Mouse (Mus musculus): ENCODE measurements around the gene Vmn1r217. TPM values are rescaled to one million over a fixed set of nuclear protein-coding genes. Genes with fewer than 3 reads are reported as not detected.

The Vmn1r217 gene
- not detected in 2 replicates for polyA plus RNA-seq (2012; rRNA removed)

DNA sequence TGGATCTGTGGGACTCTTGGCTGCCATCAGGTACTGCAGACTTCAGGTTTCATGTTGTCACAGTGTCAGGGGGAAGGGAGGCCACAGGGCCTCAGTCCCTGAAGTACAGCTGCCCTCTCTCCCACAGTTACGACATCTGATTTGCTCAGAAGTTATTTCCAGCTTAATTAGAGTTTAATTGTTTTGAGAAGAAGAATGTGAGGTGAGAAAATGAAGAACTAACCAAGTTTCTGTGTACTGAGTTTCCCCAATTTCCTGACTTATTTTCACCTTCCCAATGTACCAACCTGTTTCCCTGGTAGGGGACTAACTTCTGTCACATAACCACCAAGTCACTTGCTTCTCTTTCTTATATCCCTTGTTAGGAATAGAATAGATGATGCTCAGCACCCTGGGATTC lies at the start of gene Vmn1r217:
Vmn1r217 (minus strand) TSS at position 101 of the 400 bp plus-strand sequence.

DNA sequence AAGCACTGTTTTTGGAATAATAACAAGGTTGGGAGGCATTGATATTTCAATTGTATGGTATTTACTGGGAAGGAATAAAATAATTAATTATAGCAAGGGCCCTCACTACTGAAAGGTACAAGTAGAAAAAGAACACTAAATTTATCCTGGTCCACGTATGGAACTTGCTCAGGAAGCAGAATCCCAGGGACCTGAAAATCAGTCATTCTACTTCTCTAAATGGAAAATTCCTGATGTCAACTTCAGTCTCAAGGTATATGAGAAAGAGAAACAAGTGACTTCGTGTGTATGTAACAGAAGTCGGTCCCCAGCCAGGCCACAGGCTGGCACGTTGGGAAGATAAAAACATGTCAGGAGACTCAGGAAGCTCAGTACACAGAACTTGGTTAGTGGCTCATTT lies 41.0 kb upstream of the Vmn1r217 start, which contains the start of gene Vmn1r219:
Vmn1r219 (plus strand) TSS at position 301 of the 400 bp plus-strand sequence.

DNA sequence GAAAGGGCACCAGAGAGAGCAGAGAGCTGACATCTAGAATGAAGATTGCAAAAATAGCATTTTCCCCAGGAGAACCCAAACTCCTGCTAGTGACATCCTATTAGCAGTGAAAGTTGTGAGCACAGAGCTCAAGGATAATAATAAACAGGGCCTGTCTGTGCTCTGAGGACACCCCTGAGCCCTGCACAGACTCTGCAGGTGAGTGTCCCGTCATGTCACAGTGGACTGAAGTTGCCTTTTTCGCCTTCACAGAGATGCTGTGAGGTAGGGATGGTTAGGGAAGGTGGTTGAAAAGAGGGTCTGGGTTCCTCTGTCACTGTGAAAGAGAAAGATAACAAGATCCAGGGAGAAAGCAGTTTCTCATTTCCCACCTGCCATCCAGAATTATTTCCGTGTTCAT lies 15.1 kb upstream of the Vmn1r217 start, which contains the start of gene Vmn1r218:
Vmn1r218 (plus strand) TSS at position 57 of the 400 bp plus-strand sequence.

GRCm38 (mm10) chr13:23067725-23068124 lies 50.3 kb downstream of the Vmn1r217 start, which contains the start of gene Vmn1r215:
TSS of gene Vmn1r215 (plus strand) at chr13:23068025.

Other genes starting within 250 kb of the Vmn1r217 start
- not detected in 2 replicates for gene Vmn1r212, start 234.0 kb downstream of the Vmn1r217 start, polyA plus RNA-seq (2012; rRNA removed)
- not detected in 2 replicates for gene Vmn1r213, start 110.6 kb downstream of the Vmn1r217 start, polyA plus RNA-seq (2012; rRNA removed)
- not detected in 2 replicates for gene Vmn1r214, start 87.8 kb downstream of the Vmn1r217 start, polyA plus RNA-seq (2012; rRNA removed)
- not detected in 2 replicates for gene Vmn1r215, start 50.2 kb downstream of the Vmn1r217 start, polyA plus RNA-seq (2012; rRNA removed)
- gene Vmn1r218, start 14.9 kb upstream of the Vmn1r217 start, polyA plus RNA-seq (2012; rRNA removed), result not detected in 2 replicates
- not detected in 2 replicates for gene Vmn1r219, start 41.1 kb upstream of the Vmn1r217 start, polyA plus RNA-seq (2012; rRNA removed)
- not detected in 2 replicates for gene Vmn1r220, start 69.7 kb upstream of the Vmn1r217 start, polyA plus RNA-seq (2012; rRNA removed)
- gene Vmn1r221, start 95.9 kb upstream of the Vmn1r217 start, polyA plus RNA-seq (2012; rRNA removed), result not detected in 2 replicates
- not detected in 2 replicates for gene Vmn1r222, start 117.7 kb upstream of the Vmn1r217 start, polyA plus RNA-seq (2012; rRNA removed)
- not detected in 2 replicates for gene Vmn1r223, start 128.9 kb upstream of the Vmn1r217 start, polyA plus RNA-seq (2012; rRNA removed)

Measured in liver, embryonic 18 days (tissue).